Mouse (Mus musculus): Measurements from ENCODE around the gene Adora3.

DNA sequence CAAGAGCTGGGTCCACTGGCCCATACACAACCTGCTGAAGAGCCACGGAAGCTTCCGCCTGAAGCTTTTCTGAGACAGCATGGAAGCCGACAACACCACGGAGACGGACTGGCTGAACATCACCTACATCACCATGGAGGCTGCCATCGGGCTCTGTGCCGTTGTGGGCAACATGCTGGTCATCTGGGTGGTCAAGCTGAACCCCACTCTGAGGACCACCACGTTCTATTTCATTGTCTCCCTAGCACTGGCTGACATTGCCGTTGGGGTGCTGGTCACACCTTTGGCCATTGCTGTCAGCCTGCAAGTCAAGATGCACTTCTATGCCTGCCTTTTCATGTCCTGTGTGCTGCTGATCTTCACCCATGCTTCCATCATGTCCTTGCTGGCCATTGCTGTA lies 34.1 kb downstream of the Adora3 start:
- no peak for TF ChIP-seq CTCF (conservative IDR thresholded peaks at IDR 0.05; ENCODE audit: insufficient read depth, insufficient read length, low read depth, low read length)
- TF ChIP-seq POLR2A (IDR thresholded peaks at IDR 0.05; ENCODE audit: low read depth, low read length) = no peak
